Mouse (Mus musculus) spleen, adult 2 months (tissue): Measurements from ENCODE around the gene Arhgap23. TPM values are rescaled to one million over a fixed set of nuclear protein-coding genes. Genes with fewer than 3 reads are reported as not detected.

Experiments used
- DNase-seq, 2 experiments: peaks; one replicate each; pipeline versions ENCODE4 v3.0.0 to v3.0.0-alpha.2; 2012 to 2021; ENCODE audit warnings: low spot score in 2 of 2, low read depth in 1 of 2
- H3K27ac ChIP-seq: fragments of 200-500 bp; 2 replicates; pipeline ENCODE4 v1.5.1; 2012; ENCODE audit warnings: low read length, inconsistent platforms; ENCODE audit not compliant: insufficient read depth
- H3K27me3 ChIP-seq: fragments of 200-500 bp; 2 replicates; pipeline ENCODE4 v1.6.1; 2012; ENCODE audit warnings: mild to moderate bottlenecking, moderate library complexity, low read length, inconsistent platforms; ENCODE audit not compliant: control insufficient read depth, insufficient read depth
- H3K36me3 ChIP-seq: fragments of 200-500 bp; 2 replicates; pipeline ENCODE4 v1.6.1; 2012; ENCODE audit warnings: mild to moderate bottlenecking, low read length, inconsistent platforms; ENCODE audit not compliant: control insufficient read depth, insufficient read depth
- H3K4me1 ChIP-seq: fragments of 200-500 bp; 2 replicates; pipeline ENCODE4 v1.6.1; 2011; ENCODE audit warnings: inconsistent platforms; ENCODE audit not compliant: control insufficient read depth, insufficient read depth, insufficient read length
- H3K4me3 ChIP-seq: fragments of 200-500 bp; 2 replicates; pipeline ENCODE4 v1.5.1; 2011; ENCODE audit warnings: mild to moderate bottlenecking, inconsistent platforms; ENCODE audit not compliant: insufficient read depth, insufficient read length; ENCODE audit errors: extremely low read depth
- CTCF ChIP-seq: fragments of 200-500 bp; IDR thresholded peaks from 2 replicates; pipeline ENCODE4 v1.5.1; 2011; ENCODE audit warnings: mild to moderate bottlenecking, inconsistent platforms; ENCODE audit not compliant: insufficient read depth, insufficient read length, insufficient replicate concordance; ENCODE audit errors: extremely low read depth
- POLR2A ChIP-seq: fragments of 200-500 bp; IDR thresholded peaks from 2 replicates; pipeline ENCODE4 v1.6.1; 2011; ENCODE audit warnings: low read depth, low read length, inconsistent platforms
- WGBS: fragments of 180-500 bp; shearing (Covaris S2); methylation state at CpG from one replicate; pipeline ENCODE4 v1.1.7; 2018; 5-methylcytosine and 5-hydroxymethylcytosine counted together
- polyA plus RNA-seq: library from polyadenylated mRNA; depleted of rRNA; stranded (reverse); fragments of >200 nt; gene quantifications from 2 replicates; pipeline ENCODE4 v1.2.3, GENCODE M21; 2012

Gene Arhgap23
- polyA plus RNA-seq, 1 experiment, result 39.7 TPM

DNA sequence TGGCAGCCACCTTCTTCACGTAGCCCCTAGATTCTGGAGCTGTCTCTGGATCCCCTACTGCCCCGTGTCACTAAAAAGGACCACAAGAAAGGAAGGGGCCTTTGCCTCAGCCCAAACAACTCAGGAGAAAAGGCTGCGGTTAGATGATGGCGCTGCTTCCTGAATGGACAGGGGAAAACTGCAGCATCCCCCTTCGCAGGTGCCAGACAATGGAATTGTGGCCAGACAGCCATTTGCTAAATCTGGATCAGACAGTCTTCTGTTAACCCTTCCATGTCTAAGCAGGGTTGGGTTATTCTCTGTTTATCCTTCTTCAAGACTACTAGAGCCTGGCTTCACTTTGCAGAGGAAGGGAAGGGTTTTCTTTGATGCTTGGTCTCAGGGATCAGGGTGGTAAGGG lies 115.6 kb downstream of the Arhgap23 start:
- Histone ChIP-seq H3K27ac (no peak overlapping the region), H3K27me3 (peaks cover 18% of the 10 kb centered on the region), H3K36me3 (no peaks in the 10 kb centered on the region), H3K4me1 (peaks cover 11% of the 10 kb centered on the region), H3K4me3 (no peak overlapping the region)
- no peak for DNase-seq
- 64% methylated on average over 5 of the region's 5 CpGs for whole genome bisulfite sequencing
- TF ChIP-seq POLR2A (no peak), CTCF (no peak)

DNA sequence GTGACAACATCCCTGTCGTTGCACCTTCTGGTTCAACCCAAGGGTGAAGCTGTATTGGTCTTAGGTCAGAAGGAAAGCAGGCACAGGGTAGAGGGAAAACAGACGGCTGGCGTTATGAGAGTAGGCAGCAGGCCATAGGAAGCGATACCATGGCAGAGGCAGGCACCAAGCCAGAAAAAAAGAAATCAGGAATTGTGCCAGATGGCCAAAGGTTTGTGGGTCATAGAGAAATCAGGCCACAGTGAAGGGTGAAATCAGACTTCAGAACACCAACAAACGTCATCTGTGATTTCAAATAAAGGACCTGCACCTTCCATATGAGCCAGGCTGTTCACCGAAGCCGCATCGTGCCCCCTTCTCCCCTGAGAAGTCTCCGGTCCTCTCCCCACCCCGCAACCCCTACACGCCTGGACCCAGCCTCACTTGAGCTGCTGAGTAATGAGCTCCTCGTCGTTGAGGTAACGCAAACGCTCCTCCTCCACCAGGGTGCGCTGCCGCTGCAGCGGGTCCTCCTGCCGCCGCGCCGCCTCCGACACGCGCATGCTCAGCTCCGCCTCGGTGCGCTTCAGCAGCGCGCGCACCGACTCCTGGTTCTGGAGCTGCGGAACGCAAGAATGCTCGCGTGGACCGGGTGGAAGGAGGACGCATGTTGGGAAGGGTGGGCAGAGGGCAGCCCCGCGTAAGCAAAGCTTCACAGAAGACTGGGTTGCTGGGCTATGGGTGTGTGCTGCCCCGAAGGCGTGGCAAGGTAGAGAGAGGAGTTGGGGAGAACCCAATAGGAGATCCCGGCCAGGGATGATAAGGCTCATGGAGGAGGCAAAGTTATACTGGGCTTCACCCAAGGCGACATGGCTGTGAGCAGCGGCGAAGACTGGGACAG lies 116.3 kb downstream of the Arhgap23 start:
- Histone ChIP-seq H3K36me3 (no peaks in the 10 kb centered on the region), H3K4me1 (peaks cover 11% of the 10 kb centered on the region), H3K27me3 (peaks cover 21% of the 10 kb centered on the region), H3K4me3 (peak overlapping the region; percentile 57; the same call in 1 of the 2 replicates), H3K27ac (no peak overlapping the region)
- 8% methylated on average over 46 of the region's 46 CpGs for WGBS
- peak; percentile 53 to 86 for DNase-seq
- TF ChIP-seq POLR2A, result no peak
- peak; percentile 95 for TF ChIP-seq CTCF

DNA sequence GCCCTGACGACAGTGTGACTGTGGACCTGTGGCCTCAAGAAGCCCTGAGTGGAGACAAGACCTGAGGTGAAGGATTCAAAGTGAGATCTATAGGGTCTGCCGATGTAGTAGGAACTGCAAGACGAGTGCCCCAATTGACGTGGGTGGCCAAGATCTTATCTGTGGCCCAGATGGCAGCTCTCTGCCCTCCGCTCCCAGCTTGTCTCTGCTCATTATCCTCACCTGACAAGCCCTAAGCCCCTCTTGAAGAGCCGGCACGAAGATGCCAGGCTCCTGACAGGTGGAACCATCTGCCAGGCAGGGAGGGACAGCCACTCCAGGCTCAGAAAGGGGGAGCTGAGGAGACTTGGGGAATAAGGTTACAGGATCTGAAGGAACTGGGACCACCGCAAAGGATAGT lies 117.0 kb downstream of the Arhgap23 start:
- no peak overlapping the region for H3K4me3 ChIP-seq
- DNase-seq, result no peak
- 14% methylated on average over 8 of the region's 8 CpGs for WGBS

DNA sequence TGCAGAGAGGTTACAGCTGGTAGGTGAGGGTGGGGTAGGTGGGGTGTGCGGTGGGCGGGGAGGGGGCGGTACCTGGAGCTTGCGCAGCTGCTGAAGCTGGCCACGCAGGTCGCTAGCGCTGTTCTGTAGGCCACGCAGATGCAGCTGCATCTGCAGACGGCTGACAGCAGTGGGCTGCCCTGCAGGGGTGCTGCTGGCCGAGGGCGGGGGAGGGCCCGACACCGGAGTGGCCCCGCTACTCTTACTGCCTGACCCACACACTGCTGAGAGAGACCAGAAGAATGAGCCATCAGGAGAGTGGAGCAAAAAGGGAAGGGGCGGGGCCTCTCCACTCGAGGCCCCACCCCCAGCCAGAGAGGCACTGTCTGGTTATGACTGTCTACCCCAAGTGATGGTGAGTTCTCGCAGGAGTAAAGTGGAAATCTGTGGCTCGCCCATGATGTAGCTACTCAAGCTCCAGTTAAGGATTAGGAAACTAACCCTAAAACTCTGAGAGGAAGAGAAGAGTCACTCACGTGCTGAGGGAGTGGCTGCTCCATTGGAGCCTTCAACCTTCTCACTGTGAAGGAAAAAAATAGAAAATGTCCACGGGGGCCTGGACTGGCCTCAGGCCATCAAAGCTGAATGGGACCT lies 117.7 kb downstream of the Arhgap23 start:
- H3K27ac ChIP-seq, result no peak overlapping the region
- peak overlapping the region; percentile 47 for H3K4me3 ChIP-seq
- peaks cover 17% of the 10 kb centered on the region for H3K4me1 ChIP-seq
- peaks cover 27% of the 10 kb centered on the region for H3K27me3 ChIP-seq
- TF ChIP-seq CTCF, result no peak
- no peak for TF ChIP-seq POLR2A
- no peaks in the 10 kb centered on the region for H3K36me3 ChIP-seq
- 2% methylated on average over 20 of the region's 20 CpGs for WGBS
- peak; percentile 29 to 41 for DNase-seq

More for the DNA sequence above, 117.0 kb downstream of the Arhgap23 start:
- Histone ChIP-seq H3K4me1 (peaks cover 17% of the 10 kb centered on the region), H3K36me3 (no peaks in the 10 kb centered on the region), H3K27me3 (peaks cover 24% of the 10 kb centered on the region), H3K27ac (no peak overlapping the region)
- TF ChIP-seq CTCF, result no peak

DNA sequence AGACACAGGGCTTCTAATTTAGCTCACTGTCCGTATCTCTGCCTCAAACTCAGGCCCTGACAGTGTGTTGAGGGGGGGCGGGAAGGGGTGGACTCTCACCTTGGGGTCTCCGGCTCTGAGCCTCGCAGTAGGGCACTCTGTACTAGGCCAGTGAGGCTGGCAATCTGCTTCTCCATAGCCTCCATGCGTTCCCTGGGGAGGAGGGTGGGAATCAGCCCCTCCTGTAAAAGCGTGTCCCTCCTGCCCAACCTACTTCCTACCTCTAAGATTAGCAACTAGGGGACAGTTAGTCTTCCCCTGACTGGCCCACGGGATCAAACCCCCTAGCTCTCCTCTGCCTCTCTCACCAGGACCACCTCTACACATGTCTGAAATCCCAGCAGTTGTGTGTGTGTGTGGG lies 118.3 kb downstream of the Arhgap23 start:
- no peak for TF ChIP-seq POLR2A
- no peak for TF ChIP-seq CTCF
- no peak for DNase-seq
- Histone ChIP-seq H3K4me3 (no peak overlapping the region), H3K36me3 (no peaks in the 10 kb centered on the region), H3K27ac (no peak overlapping the region), H3K27me3 (peaks cover 27% of the 10 kb centered on the region), H3K4me1 (peaks cover 17% of the 10 kb centered on the region)
- 32% methylated on average over 7 of the region's 7 CpGs for WGBS

DNA sequence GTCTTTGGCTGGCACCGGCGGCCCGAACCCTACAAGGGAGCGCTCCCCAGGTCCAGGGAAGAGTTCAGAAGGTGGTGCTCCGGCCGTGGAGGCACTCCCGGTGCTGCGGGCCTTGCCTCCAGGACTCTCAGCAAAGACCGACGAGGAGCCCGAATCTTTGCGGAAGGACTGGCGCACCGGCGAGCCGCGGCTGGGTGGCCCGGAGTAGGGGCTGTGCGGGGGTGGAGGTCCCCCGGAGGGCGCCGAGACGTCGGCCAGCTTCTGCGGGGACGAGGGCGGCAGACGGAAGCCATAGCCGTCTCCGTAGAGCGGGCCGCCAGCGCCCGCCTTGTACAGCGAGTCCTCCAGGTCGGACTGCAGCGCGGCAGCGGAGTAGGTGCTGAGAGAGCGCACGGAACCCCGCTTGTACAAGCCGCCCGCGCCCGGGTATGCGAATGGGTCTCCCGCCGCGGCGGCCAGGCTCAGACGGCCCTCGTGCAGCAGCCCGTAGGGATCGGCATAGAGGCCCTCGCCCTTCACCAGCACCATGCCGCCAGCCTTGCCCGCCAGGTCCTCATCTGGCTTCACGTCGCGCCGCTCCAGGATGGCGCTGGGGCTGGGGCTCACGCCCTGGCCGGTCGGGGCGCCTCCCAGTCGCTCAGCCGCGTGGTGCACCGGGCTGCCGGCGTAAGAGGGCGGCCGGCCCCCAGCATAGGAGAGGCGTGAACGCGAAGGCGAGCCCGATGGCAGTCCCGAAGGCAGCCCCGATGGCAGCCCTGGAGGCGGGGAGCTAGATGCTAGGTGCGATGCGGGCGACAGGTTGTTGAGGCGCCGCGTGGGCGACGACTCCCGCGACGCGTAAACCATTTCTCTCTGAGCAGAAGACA lies 119.3 kb downstream of the Arhgap23 start:
- Histone ChIP-seq H3K27ac (no peak overlapping the region), H3K4me1 (peaks cover 17% of the 10 kb centered on the region), H3K36me3 (no peaks in the 10 kb centered on the region), H3K4me3 (no peak overlapping the region; the same call in 1 of the 2 replicates), H3K27me3 (peaks cover 27% of the 10 kb centered on the region)
- 2% methylated on average over 95 of the region's 95 CpGs for WGBS
- DNase-seq, result no peak
- TF ChIP-seq CTCF (no peak), POLR2A (no peak)
